Mouse (Mus musculus) megakaryocyte, embryonic 14.5 days (primary cell): ENCODE results near the gene Calcoco2.

Experiments
- FLI1 ChIP-seq: IDR thresholded peaks from 2 replicates; pipeline ENCODE4 v1.6.1; 2012; ENCODE audit warnings: low read length, inconsistent platforms, mixed read lengths
- GATA1 ChIP-seq: IDR thresholded peaks from 3 replicates; pipeline ENCODE4 v1.6.1; 2012; ENCODE audit warnings: mixed read lengths, low read length, inconsistent platforms, borderline replicate concordance

GRCm38 (mm10) chr11:96091073-96091472, 20.7 kb downstream of the Calcoco2 start:
- TF ChIP-seq GATA1 (no peak), FLI1 (no peak)
